Mouse (Mus musculus) embryo, embryonic 11 days (tissue): ENCODE results near the gene Xrcc4.
"Not testable (repeated sequence)": the region's sequence is repeated elsewhere in the genome, so short reads cannot be mapped to it uniquely, and the experiment has no call there.

ENCODE experiments used
- DNase-seq: peaks from one replicate; pipeline ENCODE4 v3.0.0-alpha.2; 2015

Xrcc4 gene

GRCm38 (mm10) chr13:89801901-89802300, 287.5 kb downstream of the Xrcc4 start:
- DNase-seq, result no peak

GRCm38 (mm10) chr13:89797721-89798120, 291.7 kb downstream of the Xrcc4 start:
- peak; percentile 16 for DNase-seq

GRCm38 (mm10) chr13:89791475-89791874, 297.9 kb downstream of the Xrcc4 start:
- DNase-seq, result peak; percentile 27

GRCm38 (mm10) chr13:89782886-89783285, 306.5 kb downstream of the Xrcc4 start:
- no peak for DNase-seq

GRCm38 (mm10) chr13:89780276-89780675, 309.1 kb downstream of the Xrcc4 start:
- no peak for DNase-seq

- peak; percentile 90 for DNase-seq
These were observed 310.0 kb downstream of the Xrcc4 start for GRCm38 (mm10) chr13:89779208-89779911.

GRCm38 (mm10) chr13:89777764-89778163, 311.6 kb downstream of the Xrcc4 start:
- no peak for DNase-seq

GRCm38 (mm10) chr13:89777146-89777545, 312.3 kb downstream of the Xrcc4 start:
- DNase-seq, result no peak

GRCm38 (mm10) chr13:89766551-89766950, 322.9 kb downstream of the Xrcc4 start:
- no peak for DNase-seq

- DNase-seq, result no peak
These were observed 323.4 kb downstream of the Xrcc4 start for GRCm38 (mm10) chr13:89765966-89766365.

GRCm38 (mm10) chr13:89762339-89762738, 327.1 kb downstream of the Xrcc4 start:
- DNase-seq, result no peak

- no peak for DNase-seq
These were observed 333.1 kb downstream of the Xrcc4 start for GRCm38 (mm10) chr13:89756347-89756746.

- DNase-seq, result not testable (repeated sequence)
These were observed 338.8 kb downstream of the Xrcc4 start for GRCm38 (mm10) chr13:89750562-89750961.

GRCm38 (mm10) chr13:89743201-89743600, 346.2 kb downstream of the Xrcc4 start:
- peak; percentile 17 for DNase-seq

GRCm38 (mm10) chr13:89742686-89743200, 346.7 kb downstream of the Xrcc4 start:
- peak; percentile 69 for DNase-seq

GRCm38 (mm10) chr13:89741766-89742685, 347.4 kb downstream of the Xrcc4 start, which contains the start of gene Vcan:
Vcan (minus strand) TSS chr13:89742509.
- peak; percentile 87 for DNase-seq

- DNase-seq, result peak; percentile 83
These were observed 348.3 kb downstream of the Xrcc4 start for GRCm38 (mm10) chr13:89741116-89741551.

- DNase-seq, result peak; percentile 90
These were observed 348.9 kb downstream of the Xrcc4 start for GRCm38 (mm10) chr13:89740243-89741115.

GRCm38 (mm10) chr13:89739696-89740242, 349.6 kb downstream of the Xrcc4 start:
- DNase-seq, result no peak

GRCm38 (mm10) chr13:89738776-89739695, 350.4 kb downstream of the Xrcc4 start:
- peak; percentile 87 for DNase-seq

GRCm38 (mm10) chr13:89738275-89738674, 351.1 kb downstream of the Xrcc4 start:
- DNase-seq, result no peak
